Mouse (Mus musculus) MEL (cell line): ENCODE measurements at regions not wholly inside any gene's neighbourhood (a gene's known extent, or its start where the extent isn't known, plus 50 kb on each side); places are given as distances from the start of the nearest gene placed in this dataset.

Experiments used
- DNase-seq: peaks from one replicate; pipeline ENCODE4 v3.0.0; 2011; ENCODE audit warnings: low read depth, low spot score
- H3K27ac ChIP-seq: 2 replicates; pipeline ENCODE4 v1.5.1; 2012; ENCODE audit warnings: low read depth, mild to moderate bottlenecking, control low read depth, low read length, moderate library complexity; ENCODE audit not compliant: control insufficient read depth
- H3K27me3 ChIP-seq, 2 experiments: fragments of 150-350 bp in 1 of 2; sonication (generic) in 1 of 2; 2 replicates each; pipeline ENCODE4 v1.6.1; 2012; ENCODE audit warnings: low read length in 2 of 2, mild to moderate bottlenecking in 2 of 2, improper control_type of control experiment in 1 of 2, moderate library complexity in 1 of 2; ENCODE audit not compliant: insufficient read depth in 2 of 2, control insufficient read depth in 1 of 2
- H3K36me3 ChIP-seq, 2 experiments: 2 replicates each; pipeline ENCODE4 v1.6.1; 2012 to 2014; ENCODE audit warnings: low read length in 2 of 2, improper control_type of control experiment in 1 of 2, inconsistent platforms in 1 of 2, mild to moderate bottlenecking in 1 of 2; ENCODE audit not compliant: insufficient read depth in 2 of 2, control insufficient read depth in 1 of 2
- H3K4me1 ChIP-seq, 2 experiments: fragments of 150-350 bp in 1 of 2; sonication (generic) in 1 of 2; 2 replicates each; pipeline ENCODE4 v1.6.1; 2012; ENCODE audit warnings: low read length in 2 of 2, improper control_type of control experiment in 1 of 2, mild to moderate bottlenecking in 1 of 2; ENCODE audit not compliant: insufficient read depth in 2 of 2, control insufficient read depth in 1 of 2
- H3K4me3 ChIP-seq, 2 experiments: fragments of 150-350 bp in 1 of 2; sonication (generic) in 1 of 2; 2 replicates each; pipeline ENCODE4 v1.5.1; 2012; ENCODE audit warnings: low read depth in 2 of 2, low read length in 2 of 2, mild to moderate bottlenecking in 2 of 2, moderate library complexity in 2 of 2, control low read depth in 1 of 2, improper control_type of control experiment in 1 of 2; ENCODE audit not compliant: control insufficient read depth in 1 of 2, insufficient read depth in 1 of 2
- H3K79me2 ChIP-seq: 2 replicates; pipeline ENCODE4 v1.6.1; 2012; ENCODE audit warnings: mild to moderate bottlenecking, low read length, moderate library complexity; ENCODE audit not compliant: control insufficient read depth, poor library complexity, insufficient read depth
- H3K9ac ChIP-seq: 2 replicates; pipeline ENCODE4 v1.6.1; 2012; ENCODE audit warnings: low read depth, mild to moderate bottlenecking, control low read depth, low read length, moderate library complexity; ENCODE audit not compliant: control insufficient read depth, poor library complexity, severe bottlenecking
- H3K9me3 ChIP-seq: fragments of 150-350 bp; sonication (generic); replicated peaks from 2 replicates; pipeline ENCODE4 v1.6.1; 2012; ENCODE audit warnings: mild to moderate bottlenecking, low read length, improper control_type of control experiment, moderate library complexity; ENCODE audit not compliant: insufficient read depth
- BHLHE40 ChIP-seq: IDR thresholded peaks from 2 replicates; pipeline ENCODE4 v1.6.1; 2012; ENCODE audit warnings: low read depth, mild to moderate bottlenecking, inconsistent platforms, low read length, improper control_type of control experiment, borderline replicate concordance
- CHD2 ChIP-seq: IDR thresholded peaks from 2 replicates; pipeline ENCODE4 v1.6.1; 2011; ENCODE audit warnings: low read length, improper control_type of control experiment
- E2F4 ChIP-seq: IDR thresholded peaks from 2 replicates; pipeline ENCODE4 v1.6.1; 2011; ENCODE audit warnings: low read depth, low read length, improper control_type of control experiment, borderline replicate concordance
- ELF1 ChIP-seq: IDR thresholded peaks from 2 replicates; pipeline ENCODE4 v1.6.1; 2014; ENCODE audit warnings: low read depth, mild to moderate bottlenecking, inconsistent platforms, low read length, improper control_type of control experiment, moderate library complexity
- EP300 ChIP-seq, 2 experiments: IDR thresholded peaks; 2 replicates each; pipeline ENCODE4 v1.6.1; 2011; ENCODE audit warnings: improper control_type of control experiment in 2 of 2, low read length in 2 of 2, low read depth in 1 of 2, mild to moderate bottlenecking in 1 of 2
- ETS1 ChIP-seq: IDR thresholded peaks from 2 replicates; pipeline ENCODE4 v1.6.1; 2012; ENCODE audit warnings: low read depth, mild to moderate bottlenecking, inconsistent platforms, low read length, improper control_type of control experiment, moderate library complexity
- GABPA ChIP-seq: IDR thresholded peaks from 2 replicates; pipeline ENCODE4 v1.6.1; 2012; ENCODE audit warnings: low read depth, mild to moderate bottlenecking, inconsistent platforms, low read length, improper control_type of control experiment, moderate library complexity
- GATA1 ChIP-seq: IDR thresholded peaks from 2 replicates; pipeline ENCODE4 v1.6.1; 2011; ENCODE audit warnings: low read depth, low read length, improper control_type of control experiment
- HCFC1 ChIP-seq: IDR thresholded peaks from 2 replicates; pipeline ENCODE4 v1.6.1; 2012; ENCODE audit warnings: low read depth, mild to moderate bottlenecking, inconsistent platforms, low read length, improper control_type of control experiment, moderate library complexity
- KAT2A ChIP-seq: conservative IDR thresholded peaks from 2 replicates; pipeline ENCODE4 v1.6.1; 2012; ENCODE audit warnings: low read depth, low read length, improper control_type of control experiment, inconsistent platforms
- MAZ ChIP-seq: IDR thresholded peaks from 2 replicates; pipeline ENCODE4 v1.6.1; 2012; ENCODE audit warnings: low read depth, mild to moderate bottlenecking, inconsistent platforms, low read length, improper control_type of control experiment
- MEF2A ChIP-seq: IDR thresholded peaks from 2 replicates; pipeline ENCODE4 v1.6.1; 2014; ENCODE audit warnings: low read depth, mild to moderate bottlenecking, inconsistent platforms, low read length, improper control_type of control experiment; ENCODE audit not compliant: poor library complexity, insufficient replicate concordance, severe bottlenecking; ENCODE audit errors: extremely low read depth
- MXI1 ChIP-seq: IDR thresholded peaks from 2 replicates; pipeline ENCODE4 v1.6.1; 2011; ENCODE audit warnings: mild to moderate bottlenecking, low read depth, low read length, improper control_type of control experiment
- NELFE ChIP-seq: IDR thresholded peaks from 2 replicates; pipeline ENCODE4 v1.6.1; 2011; ENCODE audit warnings: low read depth, low read length, improper control_type of control experiment
- POLR2AphosphoS2 ChIP-seq: IDR thresholded peaks from 2 replicates; pipeline ENCODE4 v1.6.1; 2011; ENCODE audit warnings: low read length, improper control_type of control experiment
- SMC3 ChIP-seq: IDR thresholded peaks from 2 replicates; pipeline ENCODE4 v1.6.1; 2011; ENCODE audit warnings: low read depth, low read length, improper control_type of control experiment
- TAL1 ChIP-seq: IDR thresholded peaks from 2 replicates; pipeline ENCODE4 v1.6.1; 2012; ENCODE audit warnings: mild to moderate bottlenecking, inconsistent platforms, low read length, moderate library complexity, mixed read lengths
- TCF12 ChIP-seq: IDR thresholded peaks from 2 replicates; pipeline ENCODE4 v1.6.1; 2014; ENCODE audit warnings: low read depth, mild to moderate bottlenecking, inconsistent platforms, low read length, improper control_type of control experiment, moderate library complexity
- UBTF ChIP-seq: IDR thresholded peaks from 2 replicates; pipeline ENCODE4 v1.6.1; 2012; ENCODE audit warnings: low read depth, mild to moderate bottlenecking, inconsistent platforms, low read length, improper control_type of control experiment, moderate library complexity, borderline replicate concordance; ENCODE audit not compliant: insufficient read depth
- USF1 ChIP-seq: IDR thresholded peaks from 2 replicates; pipeline ENCODE4 v1.6.1; 2014; ENCODE audit warnings: low read depth, mild to moderate bottlenecking, inconsistent platforms, low read length, improper control_type of control experiment, moderate library complexity
- USF2 ChIP-seq, 2 experiments: IDR thresholded peaks; 2 replicates each; pipeline ENCODE4 v1.6.1; 2011 to 2012; ENCODE audit warnings: improper control_type of control experiment in 2 of 2, low read length in 2 of 2, borderline replicate concordance in 1 of 2, inconsistent platforms in 1 of 2, low read depth in 1 of 2, mild to moderate bottlenecking in 1 of 2; ENCODE audit not compliant: insufficient read depth in 1 of 2
- ZMIZ1 ChIP-seq: IDR thresholded peaks from 2 replicates; pipeline ENCODE4 v1.6.1; 2012; ENCODE audit warnings: low read depth, mild to moderate bottlenecking, inconsistent platforms, low read length, improper control_type of control experiment, moderate library complexity
- ZNF384 ChIP-seq: IDR thresholded peaks from 2 replicates; pipeline ENCODE4 v1.6.1; 2012; ENCODE audit warnings: low read depth, mild to moderate bottlenecking, inconsistent platforms, low read length, improper control_type of control experiment

- Histone ChIP-seq H3K27ac (no peak overlapping the region), H3K36me3 (peaks cover 0 to 2% of the 10 kb centered on the region in 2 experiments; a peak in 1 of 4 replicates), H3K9ac (no peak overlapping the region), H3K4me3 (peak overlapping the region; percentile 7 to 46; a peak in 3 of 4 replicates), H3K27me3 (no peaks in the 10 kb centered on the region), H3K79me2 (no peaks in the 10 kb centered on the region), H3K4me1 (peaks cover 0 to 4% of the 10 kb centered on the region in 2 experiments; a peak in 2 of 4 replicates), H3K9me3 (no peaks in the 10 kb centered on the region)
- TF ChIP-seq TCF12 (0 out of 2 replicates have a peak, but pooled peaks have one; percentile 24), GATA1 (no peak), ZMIZ1 (no peak), EP300 (IDR thresholded peaks at IDR 0.05; ENCODE audit: low read depth in 1 of 2, low read length in 2 of 2) (peak in 1 of 2 experiments; percentile 5; a peak in 1 of 4 replicates), ETS1 (0 out of 2 replicates have a peak, but pooled peaks have one; percentile 23), BHLHE40 (peak; percentile 75; the same call in 1 of the 2 replicates), MEF2A (0 out of 2 replicates have a peak, but pooled peaks have one; percentile 17)
- peak; percentile 65 for DNase-seq
These were observed 83.6 kb upstream of the Tent5a start for GRCm38 (mm10) chr9:85410643-85411296.

GRCm38 (mm10) chr9:85409974-85410506, 82.9 kb upstream of the Tent5a start:
- no peak for TF ChIP-seq GABPA
- no peak for TF ChIP-seq CHD2
- no peak for TF ChIP-seq E2F4
- no peak for TF ChIP-seq ZNF384
- no peak for TF ChIP-seq USF1
- peak; percentile 24 to 33; a peak in 1 of 4 replicates for TF ChIP-seq EP300 (IDR thresholded peaks at IDR 0.05; ENCODE audit: low read depth in 1 of 2, low read length in 2 of 2)
- no peak for TF ChIP-seq HCFC1
- no peak for TF ChIP-seq POLR2AphosphoS2
- TF ChIP-seq ETS1: no peak
- no peak for TF ChIP-seq TAL1
- no peak for TF ChIP-seq USF2 (IDR thresholded peaks at IDR 0.05; ENCODE audit: borderline replicate concordance in 1 of 2, insufficient read depth in 1 of 2, low read depth in 1 of 2, low read length in 2 of 2)
- no peak for TF ChIP-seq NELFE
- no peak for TF ChIP-seq ELF1
- no peak for TF ChIP-seq ZMIZ1
- TF ChIP-seq GATA1: peak; percentile 33; the same call in 1 of the 2 replicates
- no peak for TF ChIP-seq SMC3
- peak; percentile 42; the same call in 1 of the 2 replicates for TF ChIP-seq TCF12
- TF ChIP-seq KAT2A: no peak
- TF ChIP-seq UBTF: no peak
- no peak for TF ChIP-seq MXI1
- TF ChIP-seq MAZ: no peak
- Histone ChIP-seq H3K4me3 (no peak overlapping the region), H3K36me3 (peaks cover 0 to 2% of the 10 kb centered on the region in 2 experiments; a peak in 1 of 4 replicates), H3K27ac (no peak overlapping the region), H3K9ac (no peak overlapping the region), H3K27me3 (no peaks in the 10 kb centered on the region), H3K4me1 (peaks cover 0 to 4% of the 10 kb centered on the region in 2 experiments; a peak in 2 of 4 replicates), H3K9me3 (no peaks in the 10 kb centered on the region), H3K79me2 (no peaks in the 10 kb centered on the region)
- no peak for DNase-seq
